Mouse (Mus musculus): ENCODE measurements around the gene Aym1. TPM values are rescaled to one million over a fixed set of nuclear protein-coding genes. Genes with fewer than 3 reads are reported as not detected.

Aym1 gene
- total RNA-seq, 2 experiments from 2014 or later = not detected

DNA sequence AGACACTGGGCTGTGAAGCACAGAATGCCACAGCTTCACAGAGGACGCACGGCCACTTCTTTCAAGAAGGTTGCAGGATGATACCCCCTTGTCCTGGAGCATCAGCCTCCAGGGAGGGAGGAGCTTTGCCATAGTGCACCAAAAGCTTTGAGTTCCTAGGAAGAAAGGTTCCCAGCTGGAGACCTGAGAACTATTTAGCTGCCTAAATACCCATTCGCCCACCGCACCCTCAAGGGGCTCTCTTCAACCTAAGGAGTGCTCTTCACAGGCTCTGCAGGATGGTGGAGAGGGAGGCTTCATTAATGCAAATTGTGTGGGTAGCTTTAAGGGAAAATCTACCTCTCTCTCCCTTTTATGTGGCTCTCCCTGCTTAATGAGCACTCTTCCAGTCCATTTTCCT lies 25.5 kb downstream of the Aym1 start:
- intact Hi-C loops (cut with DNase I) = no loop called here

DNA sequence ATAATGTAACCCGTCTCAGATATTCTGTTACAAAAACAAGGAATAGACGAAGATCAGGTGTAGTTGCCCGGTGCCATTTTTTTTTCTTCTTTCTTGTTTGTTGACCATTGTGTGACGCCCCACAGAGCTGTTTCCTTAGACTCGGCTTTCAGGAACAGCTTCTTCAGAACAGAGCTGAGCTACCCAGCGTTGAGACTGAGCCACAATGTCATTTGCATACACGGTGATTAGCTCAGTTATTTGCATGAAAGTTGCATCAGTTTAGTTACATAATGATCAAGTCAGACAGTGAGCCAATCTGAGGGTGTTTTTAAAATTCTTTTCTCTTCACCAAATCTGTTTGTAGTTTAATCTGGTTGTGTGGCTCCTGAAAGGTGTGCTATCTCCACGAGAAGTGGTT lies 36.7 kb downstream of the Aym1 start:
- intact Hi-C loops (cut with DNase I) = no loop called here
- DNase-seq (ENCODE audit: low spot score in 2 of 2) = peak in 1 of 2 experiments; percentile 45

More for the DNA sequence above, 25.5 kb downstream of the Aym1 start:
- no peak for DNase-seq (ENCODE audit: low spot score in 2 of 2)

DNA sequence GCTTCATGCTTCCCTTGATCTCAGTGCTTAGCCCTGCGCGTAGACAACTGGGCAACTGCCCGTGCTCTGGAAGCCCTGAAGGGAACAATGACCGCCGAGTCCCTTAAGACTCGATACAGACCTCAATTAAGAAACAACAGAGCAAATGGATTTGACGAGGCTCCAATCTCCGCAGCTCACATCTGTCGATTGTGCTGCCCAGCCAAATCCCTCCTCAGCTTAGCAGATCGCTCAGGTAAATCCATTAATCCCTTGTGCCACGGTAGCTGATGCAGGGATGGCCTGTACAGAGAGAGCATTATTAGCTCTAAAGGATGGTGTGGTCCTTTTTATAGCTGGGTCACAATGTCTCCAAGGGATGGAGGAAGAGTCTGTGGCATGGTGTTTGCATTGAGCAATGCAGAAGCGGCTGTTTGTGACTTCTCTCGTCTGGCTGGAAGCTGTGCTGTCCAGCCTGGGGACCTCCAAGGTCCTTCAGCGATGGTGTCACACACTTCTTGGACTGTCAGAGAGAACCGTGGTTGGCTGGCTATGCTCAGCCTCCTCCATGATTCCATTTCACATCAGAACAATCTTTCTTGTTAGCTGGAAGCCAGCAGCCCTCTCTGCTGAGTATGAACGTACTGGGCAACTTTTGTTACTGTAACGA lies 39.3 kb downstream of the Aym1 start:
- DNase-seq (ENCODE audit: low spot score in 2 of 2) = no peak
- intact Hi-C loops (cut with DNase I) = no loop called here

DNA sequence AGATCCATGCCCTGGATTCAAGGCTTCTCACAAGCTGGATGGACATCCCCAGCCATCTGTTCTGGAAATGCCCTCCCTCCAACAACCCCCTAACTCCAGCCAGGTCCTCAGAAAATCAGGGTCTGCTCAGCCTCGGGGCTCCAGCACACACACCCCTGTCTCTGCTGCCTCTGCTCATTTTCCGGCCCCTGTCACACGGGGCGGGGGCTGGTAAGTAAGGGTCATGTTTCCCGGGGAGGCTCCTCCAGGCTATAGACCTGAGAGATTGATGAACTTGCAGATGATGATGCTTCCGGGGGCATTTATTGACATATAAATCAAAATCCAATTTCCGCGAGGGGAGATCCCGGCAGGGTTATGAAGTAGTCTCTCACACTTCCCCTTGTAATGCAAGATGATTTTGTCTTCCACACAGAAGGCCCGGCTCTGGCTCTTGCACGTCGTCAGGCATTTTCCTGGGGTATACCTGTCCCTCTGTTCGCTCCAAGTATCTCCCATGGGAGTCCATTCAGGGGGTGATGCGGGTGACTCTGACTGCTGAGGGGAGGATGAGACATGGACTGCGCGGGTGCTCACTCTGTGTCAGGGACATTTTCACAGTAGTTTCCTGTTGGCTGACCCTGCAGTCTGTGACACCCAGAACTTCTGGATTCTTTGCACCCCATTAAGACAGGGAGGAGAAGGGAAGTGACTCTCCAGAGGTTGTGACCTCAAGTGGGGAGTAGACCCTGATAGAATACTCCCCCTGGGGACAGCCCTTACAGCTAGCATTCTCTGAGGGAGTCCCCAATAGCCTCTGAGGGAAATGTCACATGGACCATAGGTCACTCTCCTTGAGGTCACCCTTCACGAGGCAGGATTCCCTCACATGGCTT lies 40.6 kb downstream of the Aym1 start:
- DNase-seq (ENCODE audit: low spot score in 2 of 2) = no peak
- intact Hi-C loops (cut with DNase I) = no loop called here

DNA sequence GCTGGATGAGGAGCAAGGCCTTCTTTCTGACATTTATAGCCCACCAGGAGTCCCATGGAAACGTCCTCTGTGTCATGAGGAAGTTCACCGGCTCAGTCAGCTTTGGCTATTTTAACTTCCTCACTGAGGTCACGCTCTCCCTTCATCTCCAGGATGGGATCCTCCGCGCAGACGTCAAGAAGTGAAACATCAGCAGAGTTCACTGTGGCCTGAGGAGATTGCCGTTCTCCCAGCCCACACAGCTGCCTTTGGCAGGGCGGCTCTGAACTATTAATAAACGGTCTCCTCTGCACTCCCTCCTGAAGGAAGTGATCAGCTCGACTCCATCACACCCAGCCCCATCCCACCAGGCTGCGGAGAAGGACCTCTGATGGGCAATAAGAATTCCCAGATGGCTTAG lies 45.6 kb downstream of the Aym1 start:
- intact Hi-C loops (cut with DNase I) = no loop called here
- DNase-seq (ENCODE audit: low spot score in 2 of 2) = no peak

DNA sequence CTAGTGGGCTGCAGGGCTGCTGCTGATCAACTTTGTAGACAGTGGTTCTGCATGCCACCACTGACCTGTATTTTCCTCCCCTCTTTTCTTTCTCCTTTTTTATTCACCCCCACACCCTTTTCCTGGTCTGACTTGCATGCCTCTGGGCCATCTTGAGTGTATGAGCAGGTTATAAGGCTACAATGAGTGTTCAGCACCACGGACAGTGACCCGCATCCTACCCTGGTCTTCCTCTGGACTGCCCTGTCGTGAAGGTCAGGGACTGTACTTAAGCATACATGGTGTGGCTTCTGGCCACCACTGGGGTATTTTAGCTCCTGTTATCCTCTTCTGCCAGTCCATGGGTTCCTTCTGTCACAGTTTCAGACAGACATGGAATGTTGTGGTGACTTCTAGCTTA lies 50.3 kb downstream of the Aym1 start:
- intact Hi-C loops (cut with DNase I) = no loop called here
- DNase-seq (ENCODE audit: low spot score in 2 of 2) = no peak

Small RNA genes lying within 50 kb of the gene (microRNA-seq; reads per million reads assigned to microRNA genes)
- gene Mir7229 (0 reads per million in 2 experiments), gene Mir7230 (0 reads per million in 2 experiments)

Other genes with a start within 250 kb of the Aym1 start
- 10 to 100 TPM; 55.8 to 63.6 TPM for gene 2900026A02Rik, start 136.1 kb upstream of the Aym1 start, total RNA-seq (2021)
- not detected for gene Tmem211, start 130.4 kb upstream of the Aym1 start, total RNA-seq (2021)
- 100 to 1,000 TPM; 100 to 110 TPM for gene Sgsm1, start 46.5 kb upstream of the Aym1 start, total RNA-seq (2021)
- 10 to 100 TPM; 60.6 to 62.5 TPM for gene Wscd2, start 133.0 kb downstream of the Aym1 start, total RNA-seq (2021)

Measured in left cerebral cortex, postnatal 14 days (tissue).